Mouse (Mus musculus) cerebellum, adult (tissue): ENCODE data around the gene Arf6.
A peak's percentile ranks its signal among the peaks of the same experiment; 100 is the strongest.
"Not testable (repeated sequence)": the region's sequence is repeated elsewhere in the genome, so short reads cannot be mapped to it uniquely, and the experiment has no call there.

Source experiments
- ATAC-seq: cut with Nextera tagmentation; 2 replicates; pipeline ENCODE4 v1.9.2; 2017; ENCODE audit warnings: mild to moderate bottlenecking, moderate library complexity, mixed read lengths; ENCODE audit not compliant: insufficient number of reproducible peaks, low FRiP score, low TSS enrichment

Arf6 gene

DNA sequence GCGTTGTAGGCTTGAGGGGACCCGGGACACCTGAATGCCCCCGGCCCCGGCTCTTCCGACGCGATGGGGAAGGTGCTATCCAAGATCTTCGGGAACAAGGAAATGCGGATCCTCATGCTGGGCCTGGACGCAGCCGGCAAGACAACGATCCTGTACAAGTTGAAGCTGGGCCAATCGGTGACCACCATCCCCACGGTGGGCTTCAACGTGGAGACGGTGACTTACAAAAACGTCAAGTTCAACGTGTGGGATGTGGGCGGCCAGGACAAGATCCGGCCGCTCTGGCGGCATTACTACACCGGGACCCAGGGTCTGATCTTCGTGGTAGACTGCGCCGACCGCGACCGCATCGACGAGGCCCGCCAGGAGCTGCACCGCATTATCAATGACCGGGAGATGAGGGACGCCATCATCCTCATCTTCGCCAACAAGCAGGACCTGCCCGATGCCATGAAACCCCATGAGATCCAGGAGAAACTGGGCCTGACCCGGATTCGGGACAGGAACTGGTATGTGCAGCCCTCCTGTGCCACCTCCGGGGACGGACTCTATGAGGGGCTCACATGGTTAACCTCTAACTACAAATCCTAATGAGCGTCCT is 881 bp downstream of the Arf6 start:
- no peak for ATAC-seq

DNA sequence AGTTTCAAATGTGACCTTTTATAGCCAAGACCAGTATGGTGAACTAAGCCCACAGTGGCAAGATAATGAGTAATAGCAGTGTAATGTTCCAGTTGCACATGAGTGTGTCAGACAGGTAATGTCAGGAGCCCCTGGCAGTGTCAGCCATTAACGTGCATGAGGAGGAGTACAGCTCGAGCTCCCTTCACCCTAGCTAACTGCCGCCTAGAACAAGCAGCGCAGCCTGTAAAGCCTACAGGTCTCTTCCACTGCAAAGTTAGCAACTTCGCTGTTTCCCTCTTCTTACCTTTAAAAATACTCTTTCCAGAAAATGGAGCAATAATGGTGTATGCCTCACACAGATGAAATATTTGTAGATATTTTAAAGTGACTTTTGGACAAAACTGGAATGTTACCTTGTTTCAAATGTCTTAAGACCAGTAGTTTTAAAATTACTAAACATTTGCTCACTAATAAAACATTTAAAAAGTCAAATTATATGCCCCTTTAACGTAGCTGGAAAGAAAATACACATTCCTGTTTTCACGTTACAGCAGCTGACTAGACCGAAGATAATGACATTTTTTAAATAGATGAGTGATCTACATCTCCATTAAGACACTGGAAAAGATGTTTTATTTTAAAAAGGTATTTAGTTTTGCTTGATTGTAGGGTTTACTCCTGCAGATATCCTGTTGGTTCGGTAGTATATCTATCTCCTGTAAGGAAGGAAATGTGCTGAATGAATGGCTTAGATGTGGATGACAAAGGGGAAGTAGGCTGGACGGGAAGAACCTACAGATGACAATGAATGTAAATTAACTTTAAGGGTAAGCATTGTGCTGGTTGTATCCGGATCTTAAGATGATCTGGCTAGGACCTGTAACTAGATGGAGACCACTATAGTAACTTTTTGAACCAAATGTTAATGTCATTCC is 2.2 kb downstream of the Arf6 start:
- ATAC-seq: no peak

DNA sequence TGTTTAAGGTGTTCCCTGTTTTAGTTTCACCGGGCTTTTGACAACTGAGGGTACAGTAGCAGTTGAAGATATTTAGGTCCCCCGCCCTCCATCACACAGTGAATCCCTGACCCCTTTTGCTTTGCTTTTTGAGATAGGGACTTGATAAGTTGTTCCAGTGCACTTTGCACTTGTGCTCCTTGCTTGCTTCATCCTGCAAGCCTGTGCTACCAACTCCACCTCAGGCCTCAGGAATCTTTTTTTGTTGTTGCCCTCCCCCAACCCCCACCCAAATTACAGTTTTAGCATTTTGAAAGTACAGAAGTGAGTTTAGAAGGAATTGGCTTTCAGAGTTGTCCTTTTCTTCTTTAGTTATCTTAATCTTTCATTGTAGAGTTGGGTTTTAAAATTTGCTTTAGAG is 4.2 kb downstream of the Arf6 start:
- no peak for ATAC-seq

DNA sequence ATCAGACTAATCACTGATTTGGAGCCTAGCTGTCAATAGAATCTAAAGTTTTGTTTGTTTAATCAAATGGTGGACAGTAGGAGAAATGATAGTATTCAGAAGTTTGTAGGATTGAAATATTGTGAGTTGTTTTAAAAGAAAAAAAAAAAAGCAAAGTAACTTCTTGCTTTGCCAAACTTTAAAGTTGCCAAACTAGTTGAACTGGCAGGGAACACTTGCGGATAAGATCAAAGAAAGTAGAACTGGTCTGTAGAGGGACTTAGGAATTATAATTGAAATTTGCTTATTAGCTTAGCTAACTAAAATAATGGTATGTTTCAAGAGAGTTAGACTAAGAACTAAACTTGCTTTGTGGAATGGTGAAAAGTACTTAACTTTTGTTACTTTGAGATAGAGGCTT is 5.2 kb downstream of the Arf6 start:
- no peak for ATAC-seq

DNA sequence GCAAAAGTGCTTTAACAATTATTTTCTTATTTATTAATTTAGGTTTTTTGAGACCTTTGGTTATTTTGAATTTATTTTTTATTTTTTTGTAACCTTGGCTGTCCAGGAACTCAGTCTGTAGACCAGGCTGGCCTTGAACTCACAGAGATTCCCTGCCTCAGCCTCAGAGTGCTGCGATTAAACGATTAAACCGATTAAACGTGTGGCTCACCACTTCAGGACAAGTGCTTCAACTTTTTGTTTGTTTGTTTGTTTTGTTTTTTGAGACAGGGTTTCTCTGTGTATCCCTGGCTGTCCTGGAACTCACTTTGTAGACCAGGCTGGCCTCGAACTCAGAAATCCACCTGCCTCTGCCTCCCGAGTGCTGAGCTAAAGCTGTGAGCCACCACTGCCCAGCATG is 5.7 kb downstream of the Arf6 start:
- not testable (repeated sequence) for ATAC-seq

DNA sequence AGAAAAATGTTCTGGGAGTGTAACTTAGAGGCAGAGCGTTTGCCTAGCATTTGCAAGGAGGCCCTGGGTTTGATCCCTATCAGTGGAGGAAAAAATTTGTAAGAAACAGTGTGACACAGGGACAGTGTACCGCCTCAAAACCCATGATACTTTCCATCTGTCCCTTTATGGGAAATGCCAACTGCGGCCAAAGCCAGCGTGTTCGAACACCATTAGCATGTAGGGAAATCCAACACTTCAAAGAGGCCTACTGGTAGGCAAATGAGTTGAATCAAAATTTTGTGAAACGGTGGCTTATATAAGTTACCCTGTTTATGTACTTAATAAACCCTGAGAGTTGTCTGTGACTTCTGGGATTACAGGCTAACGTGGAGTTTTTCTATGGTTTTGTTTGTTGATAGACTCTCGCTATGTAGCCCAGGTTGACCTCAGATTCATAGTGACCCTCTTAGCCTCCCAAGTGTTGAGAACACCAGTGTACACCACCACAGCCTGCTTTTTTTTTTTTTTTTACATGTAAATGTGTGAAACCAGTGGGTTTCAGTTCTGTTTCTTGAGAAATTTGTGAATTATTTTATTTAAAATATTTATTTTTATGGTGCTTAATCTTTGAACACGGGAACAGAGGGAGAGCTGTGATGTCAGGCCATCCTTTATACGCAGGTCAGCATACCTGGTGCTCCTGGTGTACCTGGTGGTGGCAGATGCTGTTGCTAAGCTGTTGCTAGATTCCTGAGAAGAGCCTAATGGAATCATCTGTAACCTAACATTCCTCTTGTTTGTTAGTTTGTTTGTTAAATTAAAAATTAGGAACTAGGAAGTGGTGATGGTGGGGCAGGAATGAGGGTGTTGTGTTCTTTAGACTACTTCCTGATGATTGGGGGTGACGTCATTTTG is 6.9 kb downstream of the Arf6 start:
- ATAC-seq: no peak

DNA sequence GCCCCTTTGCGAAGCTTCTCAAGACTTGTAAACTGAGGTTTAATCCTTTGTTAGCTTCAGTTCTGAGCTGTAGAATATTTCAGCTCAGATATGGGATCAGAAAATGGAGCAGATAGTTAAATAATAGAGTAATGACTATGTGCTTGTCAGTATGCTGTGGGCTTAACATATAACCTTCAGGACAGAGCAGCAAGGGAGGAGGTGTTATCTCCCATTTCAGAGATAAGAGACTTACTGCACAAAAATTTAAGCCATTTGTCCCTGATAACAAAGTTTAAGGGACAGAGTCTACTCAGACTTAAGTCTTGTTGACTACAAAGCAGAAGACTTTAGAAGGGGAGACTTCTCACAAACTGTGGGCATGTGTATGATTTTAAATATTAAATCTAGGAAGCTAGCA is 10.9 kb downstream of the Arf6 start:
- no peak for ATAC-seq

DNA sequence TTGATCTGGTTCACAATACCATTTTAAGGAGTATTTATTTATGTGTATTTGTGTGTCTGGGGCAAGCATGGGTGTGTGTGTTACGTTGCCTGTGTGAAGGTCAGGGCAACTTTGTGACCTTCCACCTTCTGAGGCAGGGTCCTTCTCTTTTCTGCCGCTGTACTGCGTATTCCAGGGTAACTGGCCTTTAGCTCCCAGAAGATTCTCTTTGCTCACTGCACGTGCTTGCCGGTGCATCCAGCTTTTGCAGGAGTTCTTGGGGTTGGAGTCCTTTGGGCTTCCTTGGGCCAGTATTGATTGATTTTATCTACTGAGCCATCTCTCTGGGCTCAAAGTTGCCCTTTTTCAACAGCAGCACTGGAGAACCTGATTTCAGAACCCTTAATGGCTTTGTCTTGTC is 12.7 kb downstream of the Arf6 start:
- ATAC-seq: no peak

DNA sequence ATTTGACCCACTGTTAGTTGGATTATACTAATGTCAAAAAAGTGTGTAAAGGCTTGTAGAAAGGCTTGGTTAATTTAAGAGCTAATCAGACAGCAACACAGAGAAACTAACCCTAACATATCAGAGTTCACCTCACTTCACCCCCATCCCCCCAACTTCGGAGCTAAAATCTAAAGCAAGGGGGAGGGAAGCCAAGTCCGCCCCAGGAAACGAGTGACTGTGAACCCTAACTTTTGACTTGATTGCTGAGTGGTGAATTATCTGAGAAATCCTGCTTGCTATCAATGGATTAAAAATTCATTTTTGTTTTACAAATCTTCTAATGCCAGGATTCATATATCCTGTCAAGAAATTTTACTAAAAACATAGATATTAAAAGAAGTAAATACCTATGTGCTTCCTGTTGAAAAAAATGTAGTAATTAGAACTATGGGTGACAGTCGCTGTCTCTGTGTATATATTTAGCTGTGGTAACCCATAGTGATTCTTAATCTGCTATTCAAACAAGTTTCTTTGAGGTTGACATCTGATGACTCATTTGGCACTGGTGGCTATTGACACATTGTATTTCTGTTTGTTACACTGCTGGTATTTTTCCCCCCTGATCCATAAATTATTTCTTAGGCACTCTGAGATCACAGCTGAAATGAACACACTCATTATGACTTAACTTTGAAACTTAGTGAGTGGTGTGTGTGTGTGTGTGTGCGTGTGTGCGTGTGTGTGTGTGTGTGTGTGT is 13.8 kb downstream of the Arf6 start:
- no peak for ATAC-seq

DNA sequence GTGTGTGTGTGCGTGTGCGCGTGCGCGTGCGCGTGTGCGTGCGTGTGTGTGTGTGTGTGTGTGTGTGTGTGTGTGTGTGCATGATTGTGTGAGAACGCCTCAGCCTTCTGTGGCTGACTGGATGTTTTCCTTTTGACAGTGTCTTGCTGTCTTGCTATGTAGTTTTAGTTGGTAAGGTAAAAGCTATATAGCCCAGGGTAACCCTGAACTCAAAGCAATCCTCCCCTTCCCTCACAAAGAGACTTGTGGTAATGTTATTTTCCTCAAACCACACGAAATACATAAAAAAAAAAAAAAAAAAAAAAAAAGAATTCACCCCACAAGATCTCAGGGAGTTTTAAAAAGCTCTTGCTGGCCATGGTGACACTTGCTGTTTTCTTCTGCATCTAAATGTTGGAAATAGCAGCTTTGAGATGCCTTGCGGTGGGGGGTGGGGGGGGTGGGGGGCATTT is 14.4 kb downstream of the Arf6 start:
- ATAC-seq: not testable (repeated sequence)

DNA sequence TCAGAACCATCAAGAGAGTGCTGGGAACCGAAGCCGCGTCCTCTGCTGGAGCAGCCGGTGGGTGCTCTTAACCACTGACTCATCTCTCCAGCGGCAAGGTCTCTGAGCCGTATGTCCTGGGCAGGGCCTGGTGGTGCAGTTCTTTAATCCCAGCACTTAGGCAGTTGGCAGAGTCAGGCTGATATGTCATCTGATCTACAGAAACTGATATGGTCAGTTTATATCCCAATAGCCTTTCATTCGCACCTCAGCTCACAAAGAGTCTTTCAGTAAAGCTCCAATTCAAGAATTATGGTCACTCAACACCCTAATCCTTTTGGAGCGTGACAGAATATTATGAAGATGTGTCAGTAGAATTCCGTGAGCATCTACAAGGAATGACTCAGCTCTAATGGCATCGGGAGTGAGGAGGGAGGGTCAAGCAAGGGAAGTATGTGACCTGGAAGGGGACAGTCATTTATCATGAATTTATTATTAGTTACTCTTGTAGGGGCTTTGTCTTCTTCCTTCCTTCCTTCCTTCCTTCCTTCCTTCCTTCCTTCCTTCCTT is 16.4 kb downstream of the Arf6 start:
- no peak for ATAC-seq

DNA sequence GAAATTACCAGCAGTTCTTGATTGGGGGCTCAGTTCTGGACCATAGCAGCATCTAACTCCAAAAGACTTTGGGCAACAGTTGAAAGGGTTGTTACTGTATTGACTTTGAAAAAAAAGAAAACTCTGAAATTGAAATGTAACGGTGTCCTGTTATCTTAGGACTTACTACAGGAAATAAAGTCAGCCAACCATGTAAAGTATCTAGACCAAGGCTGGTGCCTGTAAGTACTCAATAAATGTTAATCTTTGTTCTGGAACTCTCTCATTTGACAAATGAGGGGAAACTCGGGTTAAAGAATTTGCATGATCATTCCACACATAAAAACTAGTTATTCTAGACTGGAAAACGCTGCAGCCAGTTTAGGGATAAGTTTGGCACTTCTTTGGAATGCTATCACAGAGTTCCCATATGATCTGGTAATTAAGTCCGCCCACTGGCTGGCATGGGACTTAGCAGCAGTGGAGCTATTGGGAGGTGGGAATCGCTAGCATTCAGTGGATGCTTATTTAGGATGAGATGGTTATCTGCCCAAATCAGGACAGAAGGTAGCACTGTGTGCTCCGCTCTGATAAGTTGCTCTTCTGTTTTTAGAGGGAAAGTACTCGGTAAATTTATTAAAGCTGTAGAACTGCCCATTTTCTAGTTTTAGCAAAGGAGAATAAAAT is 17.5 kb downstream of the Arf6 start:
- ATAC-seq: no peak

DNA sequence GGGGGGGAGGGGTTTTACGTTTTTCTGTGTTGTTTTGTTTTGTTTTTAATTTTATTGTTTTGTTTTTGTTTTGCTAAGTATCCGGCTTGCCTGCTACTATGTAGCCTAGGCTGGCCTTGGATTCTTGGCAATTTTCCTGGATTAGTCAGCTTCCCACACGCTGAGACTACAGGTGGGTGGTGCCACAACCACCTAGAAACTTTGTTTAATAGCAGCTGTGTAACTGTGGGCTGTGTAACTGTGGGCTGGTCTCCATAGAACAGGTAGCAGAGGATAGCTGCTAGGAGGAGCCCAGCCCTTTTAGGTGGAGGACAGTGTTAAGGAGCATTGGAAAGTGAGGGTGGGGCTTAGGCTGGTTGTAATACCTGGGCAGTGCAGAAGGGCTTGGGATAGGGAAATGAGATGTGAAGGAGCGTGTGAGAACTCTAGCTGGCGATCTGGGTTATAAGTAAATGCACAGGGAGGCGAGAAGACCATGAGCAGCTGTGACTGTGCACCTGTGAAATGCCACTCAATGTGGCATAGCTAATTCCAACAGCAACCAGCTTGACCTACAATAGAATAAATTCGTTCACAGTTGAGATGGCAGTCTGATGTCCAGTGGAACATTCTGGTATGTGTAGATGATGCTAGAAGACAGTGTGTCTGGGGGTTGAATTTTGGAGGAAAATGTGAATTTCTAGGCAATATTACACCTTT is 18.2 kb downstream of the Arf6 start:
- ATAC-seq: no peak

DNA sequence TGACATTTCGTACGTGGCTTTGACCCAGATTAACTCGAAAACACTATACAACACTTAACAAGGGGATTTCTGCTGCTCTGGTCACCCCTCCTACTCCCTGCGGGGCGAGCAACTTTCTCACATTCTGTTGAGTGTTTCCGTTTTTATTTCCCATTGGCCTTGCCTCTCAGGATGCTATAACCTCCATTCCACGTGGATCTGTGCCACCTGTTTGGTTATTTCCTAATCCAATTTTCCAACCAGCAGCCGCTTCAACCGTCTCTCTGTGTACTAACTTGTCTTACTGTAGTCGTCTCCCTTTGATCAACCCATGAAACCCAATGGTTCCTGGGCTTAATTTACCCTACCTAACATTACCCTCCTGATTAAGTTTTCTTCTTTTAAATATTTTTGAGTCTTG is 21.1 kb downstream of the Arf6 start:
- ATAC-seq: no peak

DNA sequence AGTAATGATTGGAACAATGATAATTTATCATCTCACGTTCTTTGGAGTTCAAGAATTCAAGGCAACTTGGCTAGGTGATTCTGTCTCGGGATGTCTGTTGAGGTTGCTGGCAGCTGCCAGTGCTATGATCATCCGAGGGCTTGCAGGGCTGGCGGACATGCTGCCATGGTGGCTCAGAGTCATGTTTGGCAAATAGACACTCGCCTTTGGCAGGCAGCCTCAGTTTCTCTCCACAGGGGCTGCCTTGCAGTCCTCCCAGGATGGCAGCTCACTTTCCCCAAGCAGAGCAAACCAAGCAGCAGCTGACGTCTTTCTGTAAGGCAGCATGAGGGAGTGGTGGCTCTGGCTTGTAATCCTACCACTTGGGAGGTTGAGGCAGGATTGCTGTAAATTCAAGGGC is 22.5 kb downstream of the Arf6 start:
- ATAC-seq: peak; percentile 98

DNA sequence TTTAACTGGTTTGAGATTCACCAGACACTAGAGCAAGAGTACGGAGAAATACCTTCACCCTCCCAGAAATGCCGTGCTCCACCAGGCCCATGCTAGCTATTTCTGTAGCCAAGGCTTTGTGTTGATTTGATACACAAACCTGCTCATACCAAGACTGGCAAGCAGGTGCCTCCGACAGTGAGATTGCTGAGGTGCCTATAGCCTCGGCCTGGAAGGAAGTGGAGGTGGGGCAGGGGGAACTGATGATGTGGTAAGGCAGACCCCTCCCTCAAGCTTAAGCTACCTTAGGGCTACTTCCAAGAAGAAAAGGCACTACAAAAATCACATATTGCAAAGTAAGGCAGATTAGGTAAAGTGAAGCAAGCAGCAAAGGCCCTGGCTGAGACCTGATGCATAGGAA is 28.4 kb downstream of the Arf6 start:
- no peak for ATAC-seq

DNA sequence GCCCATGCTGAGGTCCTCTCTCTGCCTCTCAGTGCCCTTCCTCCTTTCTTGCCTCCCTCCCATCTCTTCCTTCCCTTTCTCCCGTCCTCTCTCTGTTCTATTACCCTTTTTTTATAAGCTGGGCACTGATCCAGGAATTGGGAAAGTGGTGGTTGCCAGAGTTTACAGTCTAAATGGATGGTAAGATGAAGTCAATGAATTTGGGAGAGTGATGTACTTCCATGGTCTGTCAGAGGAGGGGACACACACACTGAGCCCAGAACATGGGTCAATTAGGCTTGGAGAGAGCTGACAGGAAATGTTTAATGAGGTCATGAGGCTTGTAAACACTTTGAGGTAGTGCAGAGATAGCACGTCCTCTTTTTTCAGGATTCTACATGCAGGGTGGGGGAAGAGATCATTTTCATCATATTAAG is 28.9 kb downstream of the Arf6 start:
- ATAC-seq: no peak

DNA sequence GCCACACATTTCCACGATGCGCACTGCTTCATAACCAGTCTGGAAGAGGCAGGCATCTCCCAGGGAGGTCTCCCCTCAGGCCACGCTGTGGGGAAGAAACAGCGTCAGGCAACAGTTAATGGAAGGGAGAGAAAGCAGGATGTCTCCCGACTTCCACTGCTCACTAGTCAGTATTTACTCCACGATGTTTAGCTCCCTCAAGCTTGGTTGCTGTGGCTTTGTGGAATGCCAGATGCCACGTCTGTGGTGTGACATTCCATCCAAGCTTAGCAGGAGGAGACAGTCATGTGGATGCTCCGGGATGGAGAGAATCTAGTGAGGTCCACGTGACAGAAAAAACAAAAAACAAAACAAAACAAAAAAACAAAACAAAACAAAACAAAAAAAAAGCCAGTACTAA is 30.1 kb downstream of the Arf6 start:
- no peak for ATAC-seq
